Mouse (Mus musculus) limb, embryonic 15.5 days (tissue): Measurements from ENCODE around the gene Ypel3. TPM values are rescaled to one million over a fixed set of nuclear protein-coding genes. Genes with fewer than 3 reads are reported as not detected.

ENCODE experiments used
- ATAC-seq: fragments of 200-750 bp; cut with Nextera tagmentation; 2 replicates; pipeline ENCODE4 v1.8.0; 2017; ENCODE audit warnings: low read depth, moderate TSS enrichment; ENCODE audit not compliant: insufficient number of reproducible peaks, low FRiP score, low TSS enrichment
- H3K27ac ChIP-seq: fragments of 300-500 bp; sonication (generic); 2 replicates; pipeline ENCODE4 v1.5.1; 2015; ENCODE audit warnings: moderate library complexity, mild to moderate bottlenecking, inconsistent platforms
- H3K27me3 ChIP-seq: fragments of 300-500 bp; sonication (generic); 2 replicates; pipeline ENCODE4 v1.6.1; 2015; ENCODE audit warnings: inconsistent platforms
- H3K36me3 ChIP-seq: fragments of 300-500 bp; sonication (generic); 2 replicates; pipeline ENCODE4 v1.6.1; 2015; ENCODE audit warnings: inconsistent platforms
- H3K4me1 ChIP-seq: fragments of 300-500 bp; sonication (generic); 2 replicates; pipeline ENCODE4 v1.6.1; 2015; ENCODE audit warnings: inconsistent platforms
- H3K4me2 ChIP-seq: fragments of 300-500 bp; sonication (generic); 2 replicates; pipeline ENCODE4 v1.6.1; 2015; ENCODE audit warnings: mild to moderate bottlenecking, inconsistent platforms
- H3K4me3 ChIP-seq: fragments of 300-500 bp; sonication (generic); 2 replicates; pipeline ENCODE4 v1.5.1; 2015; ENCODE audit warnings: mild to moderate bottlenecking, inconsistent platforms
- H3K9ac ChIP-seq: fragments of 300-500 bp; sonication (generic); 2 replicates; pipeline ENCODE4 v1.6.1; 2015; ENCODE audit warnings: inconsistent platforms
- H3K9me3 ChIP-seq: fragments of 300-500 bp; sonication (generic); 2 replicates; pipeline ENCODE4 v1.6.1; 2016; ENCODE audit warnings: inconsistent platforms
- WGBS: fragments of 180-500 bp; shearing (Covaris S2); methylation state at CpG from one replicate; pipeline ENCODE4 v1.1.7; 2015; 5-methylcytosine and 5-hydroxymethylcytosine counted together
- polyA plus RNA-seq: library from polyadenylated mRNA; unstranded; fragments of >200 nt; fragmentation: Nextera tagmentation; extraction: Ambion mirVana; gene quantifications from 2 replicates; pipeline ENCODE4 v1.2.1, GENCODE M21; 2015

Ypel3 gene
- polyA plus RNA-seq, 1 experiment from 2014 or later: 117 TPM

GRCm38 (mm10) chr7:126796350-126796932 lies 19.7 kb downstream of the Ypel3 start:
- no peak for ATAC-seq
- peaks cover 45% of the 10 kb centered on the region for H3K4me1 ChIP-seq
- H3K9ac ChIP-seq: no peak overlapping the region
- H3K4me2 ChIP-seq: peak overlapping the region; percentile 62; the same call in 1 of the 2 replicates
- peaks cover 34% of the 10 kb centered on the region for H3K36me3 ChIP-seq
- no peaks in the 10 kb centered on the region for H3K9me3 ChIP-seq
- 72% methylated on average over 8 of the region's 8 CpGs for WGBS
- H3K4me3 ChIP-seq: no peak overlapping the region; the same call in 1 of the 2 replicates
- no peak overlapping the region for H3K27ac ChIP-seq
- H3K27me3 ChIP-seq: no peaks in the 10 kb centered on the region

- 27% methylated on average over 21 of the region's 21 CpGs for WGBS
- H3K4me2 ChIP-seq: peak within 1 kb of the TSS; percentile 62
- H3K4me1 ChIP-seq: peaks cover 45% of the 10 kb centered on the region
- ATAC-seq: no peak
- peak within 1 kb of the TSS; percentile 87 for H3K9ac ChIP-seq
- no peaks in the 10 kb centered on the region for H3K9me3 ChIP-seq
- H3K27ac ChIP-seq: peak within 1 kb of the TSS; percentile 95
- peak within 1 kb of the TSS; percentile 83 for H3K4me3 ChIP-seq
- H3K27me3 ChIP-seq: no peaks in the 10 kb centered on the region
- peaks cover 38% of the 10 kb centered on the region for H3K36me3 ChIP-seq
Observed at GRCm38 (mm10) chr7:126797411-126798126, 20.8 kb downstream of the Ypel3 start, which contains the start of gene Fam57b. Gene Fam57b, plus strand, starts transcription at chr7:126797668.

DNA sequence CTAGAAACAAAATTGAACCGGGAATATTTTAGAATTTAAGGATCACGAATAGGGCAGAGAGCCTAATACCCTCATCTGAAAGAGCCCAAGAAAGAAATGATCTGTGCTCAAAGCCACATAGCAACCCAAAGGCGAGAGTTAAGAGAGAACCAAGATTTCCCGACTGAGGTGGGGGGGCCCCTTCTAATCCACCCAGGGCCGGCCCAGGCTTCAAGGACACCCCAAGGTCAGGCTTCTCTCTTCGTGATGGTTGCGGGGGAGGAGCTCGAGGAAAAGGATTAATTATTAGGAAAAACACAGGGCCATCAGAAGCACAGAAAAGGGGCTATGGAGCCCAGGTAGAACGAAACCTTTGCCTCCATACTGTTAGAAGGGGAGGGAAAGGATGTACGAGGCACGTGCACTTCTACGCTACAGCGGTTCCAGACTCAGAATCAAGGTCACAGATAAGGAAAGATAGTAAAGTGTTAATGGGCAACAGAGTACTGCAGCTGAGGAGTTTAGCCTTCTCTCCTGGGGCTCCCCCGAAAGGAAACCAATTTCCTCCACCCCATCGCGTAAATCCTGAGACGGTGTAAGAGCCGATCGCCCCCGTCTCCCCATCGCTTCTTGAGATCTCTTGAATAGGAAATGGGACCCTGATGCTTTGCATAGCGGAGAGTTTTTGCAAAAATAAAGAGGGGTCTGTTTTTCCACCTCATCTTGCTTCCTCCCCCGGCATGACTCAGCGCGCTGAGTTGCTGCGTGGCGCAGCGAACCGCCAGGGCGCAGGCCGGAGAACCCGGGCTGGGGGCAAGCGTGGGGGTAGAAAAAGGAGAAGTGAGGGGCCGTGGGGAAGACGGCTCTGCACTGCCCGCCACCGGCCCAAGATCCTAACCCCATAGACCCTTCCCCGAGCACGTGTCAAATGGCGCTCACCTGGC lies 21.6 kb downstream of the Ypel3 start:
- ATAC-seq: no peak
- Histone ChIP-seq H3K27ac (peak overlapping the region; percentile 95), H3K4me1 (peaks cover 41% of the 10 kb centered on the region), H3K36me3 (peaks cover 43% of the 10 kb centered on the region), H3K4me2 (peak overlapping the region; percentile 62), H3K9me3 (no peaks in the 10 kb centered on the region), H3K27me3 (no peaks in the 10 kb centered on the region), H3K4me3 (peak overlapping the region; percentile 83), H3K9ac (peak overlapping the region; percentile 87)
- WGBS: under 1% methylated on average over 40 of the region's 40 CpGs

GRCm38 (mm10) chr7:126799050-126799467 lies 22.3 kb downstream of the Ypel3 start:
- H3K27me3 ChIP-seq: no peaks in the 10 kb centered on the region
- H3K9ac ChIP-seq: peak overlapping the region; percentile 87
- peak; percentile 96 for ATAC-seq
- under 1% methylated on average over 26 of the region's 36 CpGs for WGBS
- H3K4me1 ChIP-seq: peaks cover 41% of the 10 kb centered on the region
- peak overlapping the region; percentile 83 for H3K4me3 ChIP-seq
- H3K4me2 ChIP-seq: peak overlapping the region; percentile 62
- peaks cover 47% of the 10 kb centered on the region for H3K36me3 ChIP-seq
- peak overlapping the region; percentile 99 for H3K27ac ChIP-seq
- no peaks in the 10 kb centered on the region for H3K9me3 ChIP-seq

GRCm38 (mm10) chr7:126799468-126800268 lies 22.9 kb downstream of the Ypel3 start:
- Histone ChIP-seq H3K9me3 (no peaks in the 10 kb centered on the region), H3K27ac (peak overlapping the region; percentile 99), H3K4me1 (peaks cover 41% of the 10 kb centered on the region), H3K36me3 (peaks cover 47% of the 10 kb centered on the region), H3K9ac (peak overlapping the region; percentile 72), H3K27me3 (no peaks in the 10 kb centered on the region), H3K4me3 (peak overlapping the region; percentile 83), H3K4me2 (peak overlapping the region; percentile 62)
- ATAC-seq: no peak
- WGBS: 2% methylated on average over 36 of the region's 38 CpGs

DNA sequence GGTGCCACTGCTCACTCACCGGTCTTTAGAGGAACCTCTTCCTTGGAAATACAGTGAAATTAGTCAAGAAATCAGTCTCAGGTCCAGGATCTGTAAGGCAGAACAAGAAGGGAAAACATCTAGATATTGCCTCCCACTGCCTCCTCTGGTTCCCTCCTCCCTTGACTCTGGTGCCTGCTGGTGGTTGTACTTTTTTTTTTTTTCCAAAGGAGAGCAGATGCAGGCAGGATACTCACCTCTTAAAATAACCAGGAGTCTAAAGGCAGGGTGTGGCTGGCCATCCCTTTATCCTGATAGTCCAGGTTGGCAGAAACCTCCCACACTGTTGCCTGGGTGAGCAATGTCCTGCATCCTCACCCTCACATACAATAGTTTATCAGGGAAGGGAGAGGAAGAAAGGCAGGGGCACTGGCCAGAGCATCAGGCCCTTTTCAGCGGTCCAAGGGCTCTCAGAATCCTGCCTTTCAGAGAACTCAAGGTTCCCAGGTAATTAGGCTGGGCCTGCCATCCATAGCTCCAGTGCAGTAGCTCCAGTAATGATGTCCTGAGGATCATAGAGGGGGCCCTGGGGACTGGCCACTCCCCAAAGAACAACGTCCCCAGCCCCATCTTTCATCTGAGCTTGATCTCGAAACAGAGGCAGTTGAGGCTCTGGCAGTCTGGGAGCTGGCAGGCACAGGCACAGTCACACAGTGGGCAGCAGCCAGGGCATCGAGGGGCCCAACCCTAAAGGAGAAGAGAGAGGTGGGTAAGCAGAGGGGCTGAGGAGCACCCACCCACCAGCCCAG lies 23.7 kb downstream of the Ypel3 start:
- peaks cover 44% of the 10 kb centered on the region for H3K36me3 ChIP-seq

DNA sequence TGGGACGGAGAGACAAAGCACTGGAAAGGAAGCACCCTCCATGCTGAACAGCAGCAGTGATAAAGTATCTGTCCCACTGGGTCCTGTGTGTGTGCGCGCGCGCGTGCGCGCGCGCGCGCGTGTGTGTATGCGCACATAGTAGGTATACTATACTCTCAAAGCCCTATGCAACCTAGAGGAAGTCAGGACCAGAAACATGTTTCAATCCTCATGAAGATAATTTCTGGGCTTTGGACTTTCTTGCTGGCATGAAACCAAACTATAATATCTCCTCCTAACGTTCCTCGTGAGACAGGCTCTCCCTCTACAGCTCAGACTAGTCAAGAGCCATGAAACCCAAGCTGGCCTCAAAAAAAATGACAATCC lies 24.3 kb downstream of the Ypel3 start:
- no peak for ATAC-seq
- peak overlapping the region; percentile 99; the same call in 1 of the 2 replicates for H3K27ac ChIP-seq
- H3K36me3 ChIP-seq: peaks cover 40% of the 10 kb centered on the region
- no peaks in the 10 kb centered on the region for H3K27me3 ChIP-seq
- H3K9me3 ChIP-seq: no peaks in the 10 kb centered on the region
- 90% methylated on average over 16 of the region's 16 CpGs for WGBS
- H3K4me1 ChIP-seq: peaks cover 36% of the 10 kb centered on the region
- no peak overlapping the region for H3K4me2 ChIP-seq
- no peak overlapping the region for H3K9ac ChIP-seq
- H3K4me3 ChIP-seq: no peak overlapping the region

More for the DNA sequence above, 23.7 kb downstream of the Ypel3 start:
- Histone ChIP-seq H3K9me3 (no peaks in the 10 kb centered on the region), H3K4me1 (peaks cover 41% of the 10 kb centered on the region), H3K27me3 (no peaks in the 10 kb centered on the region), H3K4me3 (peak overlapping the region; percentile 83), H3K4me2 (peak overlapping the region; percentile 62), H3K9ac (peak overlapping the region; percentile 72; the same call in 1 of the 2 replicates), H3K27ac (peak overlapping the region; percentile 99)
- 54% methylated on average over 5 of the region's 5 CpGs for WGBS
- ATAC-seq: no peak

DNA sequence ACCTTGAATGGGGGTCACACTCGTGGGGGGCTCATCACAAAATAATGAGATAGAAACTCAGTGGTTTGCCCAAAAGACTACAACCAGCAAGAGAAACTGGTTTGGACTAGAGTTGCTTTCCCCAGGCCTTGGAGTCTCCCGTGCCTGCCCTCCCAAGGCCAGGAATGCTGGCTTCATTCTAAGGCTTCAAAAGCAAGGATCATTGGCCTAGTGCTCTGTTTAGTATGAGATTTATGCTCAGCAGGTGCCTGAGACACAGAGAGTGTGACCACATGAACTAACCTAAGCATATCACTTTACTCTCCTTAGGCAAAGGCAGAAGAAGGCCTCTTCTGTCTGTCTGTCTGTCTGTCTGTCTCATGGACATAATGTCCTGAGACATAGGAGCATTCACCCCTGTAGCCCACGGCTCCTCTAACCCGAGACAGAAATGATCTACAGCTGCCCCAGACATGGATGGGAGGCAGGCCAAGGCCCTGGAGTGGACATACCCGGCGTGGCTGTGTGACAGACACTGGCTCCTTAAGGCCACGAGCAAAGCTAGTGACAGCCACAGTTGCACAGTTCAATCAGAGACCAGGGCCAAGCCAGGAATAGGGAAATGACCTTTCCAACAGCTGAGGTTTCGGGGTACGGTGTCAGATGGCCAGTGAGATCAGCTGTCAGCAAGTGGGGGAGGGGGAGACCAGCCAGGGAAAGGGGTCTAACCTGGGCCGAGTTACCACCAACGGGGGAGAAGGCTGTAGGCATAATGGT lies 25.6 kb downstream of the Ypel3 start:
- ATAC-seq: no peak
- no peak overlapping the region for H3K9ac ChIP-seq
- 83% methylated on average over 11 of the region's 11 CpGs for WGBS

DNA sequence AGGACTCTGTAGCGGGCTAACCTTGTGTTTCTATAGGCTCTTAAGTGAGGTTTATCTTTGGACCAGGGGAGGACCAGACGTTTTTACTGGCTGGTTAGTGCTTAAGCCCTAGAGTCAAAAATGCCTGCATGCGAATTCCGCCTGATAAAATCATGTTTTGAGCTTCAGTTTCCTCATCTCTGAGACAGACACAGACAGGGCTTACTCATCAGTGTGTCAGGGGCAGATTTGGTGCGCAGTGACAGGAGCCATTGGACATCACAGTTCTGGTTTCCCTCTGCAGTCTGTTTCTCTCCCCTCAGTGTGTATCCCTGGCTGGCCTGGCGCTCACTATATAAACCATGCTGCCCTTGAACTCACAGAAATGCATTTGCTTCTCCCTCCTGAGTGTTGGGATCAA lies 26.4 kb downstream of the Ypel3 start:
- ATAC-seq: no peak
- Histone ChIP-seq H3K27ac (no peak overlapping the region; the same call in 1 of the 2 replicates), H3K9ac (no peak overlapping the region), H3K36me3 (peaks cover 31% of the 10 kb centered on the region), H3K4me2 (no peak overlapping the region), H3K9me3 (no peaks in the 10 kb centered on the region), H3K27me3 (no peaks in the 10 kb centered on the region), H3K4me3 (no peak overlapping the region), H3K4me1 (peaks cover 31% of the 10 kb centered on the region)
- WGBS: 84% methylated on average over 6 of the region's 6 CpGs

More for the DNA sequence above, 25.6 kb downstream of the Ypel3 start:
- peak overlapping the region; percentile 18 for H3K27ac ChIP-seq
- no peaks in the 10 kb centered on the region for H3K27me3 ChIP-seq
- H3K9me3 ChIP-seq: no peaks in the 10 kb centered on the region
- peaks cover 29% of the 10 kb centered on the region for H3K4me1 ChIP-seq
- no peak overlapping the region for H3K4me2 ChIP-seq
- peaks cover 31% of the 10 kb centered on the region for H3K36me3 ChIP-seq
- H3K4me3 ChIP-seq: no peak overlapping the region

GRCm38 (mm10) chr7:126803751-126804150 lies 27.0 kb downstream of the Ypel3 start:
- ATAC-seq: no peak
- Histone ChIP-seq H3K9ac (no peak overlapping the region), H3K27ac (no peak overlapping the region), H3K4me3 (no peak overlapping the region), H3K4me1 (peaks cover 35% of the 10 kb centered on the region), H3K9me3 (no peaks in the 10 kb centered on the region), H3K4me2 (no peak overlapping the region), H3K36me3 (peaks cover 31% of the 10 kb centered on the region), H3K27me3 (no peaks in the 10 kb centered on the region)
